Mouse (Mus musculus) brain, embryonic 18.5 days (tissue): ENCODE data around the gene Gm10096.
"Not testable (repeated sequence)": the region's sequence is repeated elsewhere in the genome, so short reads cannot be mapped to it uniquely, and the experiment has no call there.

Source experiments
- DNase-seq: peaks from one replicate; pipeline ENCODE4 v3.0.0-alpha.2; 2012; ENCODE audit warnings: low read depth, low spot score

The Gm10096 gene

DNA sequence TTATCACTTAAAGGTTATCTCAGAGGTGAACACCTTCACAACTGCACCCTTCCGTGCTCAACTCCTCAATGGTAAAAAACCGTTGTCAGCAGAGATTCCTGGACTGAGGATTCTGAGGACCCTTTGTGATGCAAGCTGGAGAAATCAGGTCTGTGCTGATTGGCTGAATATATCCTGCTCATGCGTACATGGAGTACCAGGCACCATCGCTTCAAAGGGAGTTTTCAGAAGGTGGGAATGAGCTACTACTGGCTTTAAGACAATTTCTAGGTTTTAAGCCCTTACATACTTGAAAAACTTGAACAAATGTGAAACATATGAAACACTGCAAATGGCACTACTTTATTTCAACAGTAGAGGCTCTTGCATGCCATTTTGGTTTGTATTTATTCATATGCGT, at the start of gene Gm10096:
TSS of gene Gm10096 (minus strand) at position 101 of the 400 bp plus-strand sequence.
- DNase-seq = not testable (repeated sequence)
